Mouse (Mus musculus): Measurements from ENCODE around the gene Trappc4.
"Not testable (repeated sequence)": the region's sequence is repeated elsewhere in the genome, so short reads cannot be mapped to it uniquely, and the experiment has no call there.

Gene Trappc4

DNA sequence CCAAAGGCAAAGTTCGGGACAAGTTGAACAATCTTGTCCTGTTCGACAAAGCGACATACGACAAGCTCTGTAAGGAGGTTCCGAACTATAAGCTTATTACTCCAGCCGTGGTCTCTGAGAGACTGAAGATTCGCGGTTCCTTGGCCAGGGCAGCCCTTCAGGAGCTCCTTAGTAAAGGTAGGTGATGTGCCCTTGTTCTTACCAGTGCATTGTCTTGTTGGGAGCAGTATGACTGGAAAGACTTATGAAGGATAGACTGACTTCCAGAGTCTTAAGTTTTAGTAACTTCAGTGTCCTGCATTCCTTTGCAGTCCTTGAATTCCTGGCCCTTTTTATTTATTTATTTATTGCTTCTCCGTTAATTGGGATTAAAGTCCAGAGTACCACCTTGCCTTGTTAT is 1.3 kb upstream of the Trappc4 start:
- DNase-seq (ENCODE audit: low read depth in 2 of 2, low spot score in 2 of 2): not testable (repeated sequence)

DNA sequence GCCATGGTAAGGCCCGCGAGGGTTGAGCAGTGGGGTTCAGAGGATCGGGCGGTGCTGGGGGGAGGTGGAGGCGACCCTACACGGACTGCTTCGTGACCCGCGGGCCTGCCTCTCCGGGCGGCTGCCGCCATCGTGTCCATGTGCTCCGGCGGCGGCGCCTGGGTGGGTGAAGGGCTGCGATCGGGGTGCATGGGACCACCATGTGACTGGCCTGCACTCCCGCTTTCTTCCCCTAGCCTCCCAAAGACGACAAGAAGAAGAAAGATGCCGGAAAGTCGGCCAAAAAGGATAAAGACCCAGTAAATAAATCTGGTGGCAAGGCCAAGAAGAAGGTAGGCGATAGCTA is 325 bp upstream of the Trappc4 start:
- DNase-seq (ENCODE audit: low read depth in 2 of 2, low spot score in 2 of 2): no peak

DNA sequence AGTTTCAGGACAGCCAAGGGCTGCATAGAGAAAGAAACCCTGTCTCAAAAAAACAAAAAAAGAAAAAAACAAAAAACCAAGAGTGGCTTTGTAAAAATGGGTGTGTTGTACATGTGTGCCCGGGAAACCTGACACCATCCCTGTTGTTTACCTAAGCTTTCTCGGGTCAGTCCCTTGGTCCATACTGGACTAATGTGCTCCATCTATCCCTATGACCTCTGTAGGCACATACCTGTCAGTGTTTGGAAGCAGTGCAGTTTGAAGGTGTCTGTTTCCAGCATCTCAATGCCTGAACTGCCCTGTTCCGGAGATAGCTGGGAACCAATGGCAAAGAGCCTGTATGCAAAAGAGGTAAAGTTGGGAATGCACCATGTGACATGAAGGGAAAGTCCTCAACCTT is 2.4 kb downstream of the Trappc4 start:
- DNase-seq (ENCODE audit: low read depth in 2 of 2, low spot score in 2 of 2): no peak

- no peak for DNase-seq (ENCODE audit: low read depth in 2 of 2, low spot score in 2 of 2)
Observed at GRCm38 (mm10) chr9:44401081-44401480, 6.3 kb downstream of the Trappc4 start.

DNA sequence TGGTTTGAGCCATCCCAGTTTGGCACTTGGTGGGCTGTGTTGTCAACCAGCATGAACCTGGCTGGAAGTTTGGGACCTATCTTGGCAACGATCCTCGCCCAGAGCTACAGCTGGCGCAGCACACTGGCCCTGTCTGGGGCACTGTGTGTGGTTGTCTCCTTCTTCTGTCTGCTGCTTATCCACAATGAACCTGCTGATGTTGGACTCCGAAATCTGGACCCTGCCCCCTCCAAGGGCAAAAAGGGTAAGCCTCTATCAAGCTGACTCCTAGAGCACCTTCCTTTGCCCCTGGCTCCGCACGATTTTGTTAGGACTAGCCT is 7.6 kb downstream of the Trappc4 start:
- DNase-seq (ENCODE audit: low read depth in 2 of 2, low spot score in 2 of 2): no peak

DNA sequence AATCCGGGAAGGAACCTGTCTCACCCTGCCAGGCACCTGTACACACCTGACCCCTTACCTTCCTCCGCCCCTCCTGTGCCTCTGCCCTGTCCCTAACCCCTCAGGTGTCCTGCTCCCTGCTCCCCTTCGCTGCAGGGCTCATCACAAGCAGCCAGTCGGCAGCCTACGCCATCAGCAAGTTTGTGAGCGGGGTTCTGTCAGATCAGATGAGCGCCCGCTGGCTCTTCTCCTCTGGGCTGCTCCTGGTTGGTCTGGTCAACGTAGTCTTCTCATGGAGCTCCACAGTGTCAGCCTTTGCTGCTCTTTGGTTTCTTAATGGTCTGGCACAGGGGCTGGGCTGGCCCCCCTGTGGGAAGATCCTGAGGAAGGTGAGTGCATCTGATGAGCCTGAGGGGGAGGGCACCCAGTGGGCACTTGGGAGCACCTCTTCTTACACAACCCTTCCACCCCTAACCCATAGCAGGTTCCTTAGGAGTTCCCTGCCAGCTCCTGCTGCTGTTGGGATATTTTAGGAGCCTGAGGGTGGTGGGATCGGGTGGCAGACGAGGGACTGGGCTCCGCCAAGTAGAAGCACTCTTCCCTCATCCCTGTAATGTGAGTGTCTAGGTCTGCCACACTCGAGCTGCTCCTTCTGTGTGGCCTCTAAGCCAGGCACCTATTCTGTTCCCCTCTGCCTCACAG is 8.1 kb downstream of the Trappc4 start:
- no peak for DNase-seq (ENCODE audit: low read depth in 2 of 2, low spot score in 2 of 2)

- DNase-seq (ENCODE audit: low read depth in 2 of 2, low spot score in 2 of 2): no peak
Observed at GRCm38 (mm10) chr9:44398551-44398950, 8.8 kb downstream of the Trappc4 start.

- DNase-seq (ENCODE audit: low read depth in 2 of 2, low spot score in 2 of 2): no peak
Observed at GRCm38 (mm10) chr9:44398087-44398486, 9.3 kb downstream of the Trappc4 start.

GRCm38 (mm10) chr9:44396684-44397411 is 10.6 kb downstream of the Trappc4 start, which contains the start of gene Slc37a4:
Gene Slc37a4 (plus strand): TSS chr9:44396852.
- DNase-seq (ENCODE audit: low read depth in 2 of 2, low spot score in 2 of 2): peak; percentile 86

DNA sequence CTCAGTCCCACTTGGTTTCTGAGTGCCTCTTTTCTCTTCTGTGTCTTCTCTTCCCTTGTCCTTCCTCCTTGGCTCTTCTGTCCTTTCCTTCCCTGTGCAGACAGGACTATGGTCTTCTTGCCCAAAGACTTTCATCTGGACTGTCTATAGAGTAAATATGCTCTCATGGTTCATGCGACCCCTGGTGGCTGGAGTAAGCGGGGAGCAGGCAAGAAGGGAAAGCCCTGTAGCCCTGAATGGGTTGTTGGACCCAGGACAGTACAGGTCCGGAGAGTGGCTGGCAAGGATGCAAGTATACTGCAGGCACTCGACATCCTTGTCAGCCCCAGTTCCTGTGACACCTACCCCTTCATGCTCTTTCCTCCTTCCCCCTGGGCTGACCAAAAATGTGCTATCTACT is 15.9 kb downstream of the Trappc4 start:
- DNase-seq (ENCODE audit: low read depth in 2 of 2, low spot score in 2 of 2): peak; percentile 48 to 63

DNA sequence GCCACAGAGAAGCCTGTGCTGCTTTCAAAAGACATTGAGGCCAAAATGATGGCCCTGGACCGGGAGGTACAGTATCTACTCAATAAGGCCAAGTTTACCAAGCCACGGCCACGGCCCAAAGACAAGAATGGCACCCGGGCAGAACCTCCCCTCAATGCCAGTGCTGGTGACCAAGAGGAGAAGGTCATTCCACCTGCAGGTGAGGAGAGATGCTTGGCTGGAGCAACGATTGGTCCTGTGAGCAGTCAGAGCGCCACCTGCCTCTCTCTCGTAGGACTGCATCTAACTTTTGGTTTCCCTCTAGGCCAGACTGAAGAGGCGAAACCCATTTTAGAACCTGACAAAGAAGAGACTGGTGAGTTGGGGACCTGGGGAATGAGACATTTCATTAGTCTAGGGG is 18.1 kb downstream of the Trappc4 start:
- DNase-seq (ENCODE audit: low read depth in 2 of 2, low spot score in 2 of 2): peak; percentile 21 to 58

GRCm38 (mm10) chr9:44387221-44387620 is 20.2 kb downstream of the Trappc4 start:
- DNase-seq (ENCODE audit: low read depth in 2 of 2, low spot score in 2 of 2): no peak

DNA sequence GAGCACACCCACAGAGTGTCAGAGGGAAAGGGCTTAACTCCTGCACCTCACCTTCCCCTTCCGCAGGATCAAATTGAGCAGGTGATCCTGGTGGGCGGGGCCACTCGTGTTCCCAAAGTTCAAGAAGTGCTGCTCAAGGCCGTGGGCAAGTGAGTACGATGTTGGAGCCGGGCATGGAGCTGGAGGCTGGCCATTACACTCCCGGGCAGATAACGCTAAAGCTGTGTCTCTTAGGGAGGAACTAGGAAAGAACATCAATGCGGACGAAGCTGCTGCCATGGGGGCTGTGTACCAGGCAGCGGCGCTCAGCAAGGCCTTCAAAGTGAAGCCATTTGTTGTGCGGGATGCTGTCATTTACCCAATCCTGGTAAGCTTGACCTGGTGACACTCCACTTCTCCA is 22.8 kb downstream of the Trappc4 start:
- DNase-seq (ENCODE audit: low read depth in 2 of 2, low spot score in 2 of 2): no peak

DNA sequence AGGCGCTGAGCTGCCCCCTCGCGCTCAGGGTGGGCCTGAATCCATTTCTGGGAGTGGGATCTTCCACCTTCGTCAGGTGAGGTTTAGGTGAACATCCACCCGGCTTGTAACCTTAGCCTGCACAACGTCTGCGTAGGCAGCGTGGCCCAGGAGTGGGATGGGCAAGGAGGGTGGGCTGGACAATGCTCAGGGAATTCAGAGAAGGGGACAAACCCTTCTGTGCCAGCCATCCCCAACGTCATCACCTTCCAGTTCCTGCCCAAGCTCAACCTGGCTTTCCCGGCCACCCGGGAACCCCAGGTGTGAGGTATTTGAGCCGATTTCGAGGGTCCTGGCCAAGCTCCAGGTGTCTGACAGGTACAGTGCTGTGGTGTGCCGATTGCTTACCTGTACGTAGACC is 27.5 kb downstream of the Trappc4 start:
- no peak for DNase-seq (ENCODE audit: low read depth in 2 of 2, low spot score in 2 of 2)

- peak; percentile 99 to 100 for DNase-seq (ENCODE audit: low read depth in 2 of 2, low spot score in 2 of 2)
Observed at GRCm38 (mm10) chr9:44379054-44379834, 28.2 kb downstream of the Trappc4 start, which contains the start of gene Hyou1. Gene Hyou1 (plus strand): TSS chr9:44379490.

DNA sequence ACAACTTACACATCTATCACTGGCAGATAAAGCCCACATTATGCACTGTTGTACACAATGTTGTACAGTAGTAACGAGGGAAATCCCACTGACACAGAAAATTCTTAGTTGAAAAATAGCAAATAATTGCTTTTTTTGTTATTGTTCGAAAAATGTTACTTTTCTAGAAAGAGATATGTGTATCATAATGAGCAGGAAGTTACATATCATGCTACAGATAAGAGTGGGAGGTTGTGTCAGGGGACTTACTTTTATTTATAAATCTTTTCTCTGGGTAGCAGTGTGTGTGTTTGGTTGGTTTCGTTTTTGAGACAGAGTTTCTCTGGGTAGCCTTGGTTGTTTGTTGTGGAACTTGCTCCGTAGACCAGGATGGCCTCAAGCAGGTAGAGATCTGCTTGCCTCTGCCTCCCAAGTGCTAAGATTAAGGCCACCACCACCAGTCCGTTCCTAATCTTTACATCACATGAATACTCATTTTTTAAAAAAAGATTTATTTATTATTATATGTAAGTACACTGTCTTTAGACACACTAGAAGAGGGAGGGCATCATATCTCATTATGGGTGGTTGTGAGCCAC is 29.2 kb downstream of the Trappc4 start:
- DNase-seq (ENCODE audit: low read depth in 2 of 2, low spot score in 2 of 2): no peak

GRCm38 (mm10) chr9:44377335-44377734 is 30.1 kb downstream of the Trappc4 start:
- not testable (repeated sequence) for DNase-seq (ENCODE audit: low read depth in 2 of 2, low spot score in 2 of 2)

- DNase-seq (ENCODE audit: low read depth in 2 of 2, low spot score in 2 of 2): no peak
Observed at GRCm38 (mm10) chr9:44376141-44376540, 31.3 kb downstream of the Trappc4 start.

DNA sequence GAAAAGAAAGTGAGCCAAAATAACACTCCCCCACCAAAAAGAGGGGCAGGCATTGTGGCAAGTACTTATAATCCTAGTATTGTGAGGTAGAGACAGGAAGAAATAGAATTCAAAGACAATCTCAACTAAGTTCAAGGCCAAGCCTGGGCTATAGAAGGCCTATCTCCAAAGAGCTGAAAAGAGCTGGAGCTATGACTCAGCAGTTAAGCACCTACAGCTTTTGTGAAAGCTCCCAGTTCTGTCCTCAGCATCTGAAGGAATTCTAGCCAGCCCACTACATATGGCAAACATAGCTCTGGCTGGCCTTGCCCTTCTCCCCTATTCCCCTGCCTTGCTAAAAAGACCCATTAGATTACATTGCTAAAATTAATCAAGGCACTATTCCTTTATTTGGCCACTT is 34.0 kb downstream of the Trappc4 start:
- DNase-seq (ENCODE audit: low read depth in 2 of 2, low spot score in 2 of 2): no peak

DNA sequence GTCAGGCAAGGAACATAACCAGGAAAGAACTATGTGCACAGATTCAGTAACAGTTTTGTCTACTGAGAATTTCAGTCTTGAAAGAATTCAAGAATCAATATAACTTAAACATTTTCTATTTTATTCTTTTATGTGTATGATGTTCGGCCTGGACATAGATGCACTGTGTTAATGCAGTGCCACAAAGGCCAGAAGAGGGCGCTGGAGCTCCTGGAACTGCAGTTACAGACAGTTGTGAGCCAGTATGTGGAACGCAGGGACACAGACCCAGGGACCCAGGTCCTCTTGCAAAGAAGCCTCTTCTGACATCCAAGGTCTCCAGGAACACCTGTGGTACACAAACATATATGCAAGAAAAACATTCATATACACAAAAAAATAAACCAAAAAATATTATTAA is 42.9 kb downstream of the Trappc4 start:
- DNase-seq (ENCODE audit: low read depth in 2 of 2, low spot score in 2 of 2): peak; percentile 17 to 47

- not testable (repeated sequence) for DNase-seq (ENCODE audit: low read depth in 2 of 2, low spot score in 2 of 2)
Observed at GRCm38 (mm10) chr9:44361931-44362330, 45.5 kb downstream of the Trappc4 start.

All from CD8-positive naive resting alpha-beta T cell, adult 2 months (primary cell).